Comparison of ENCODE assay signal across 8 mouse cellular contexts in genomic region chr16:96684581-96684980, GRCm38 (mm10).
DNase-seq lines count a peak whose midpoint lies in the region; ATAC-seq and TF ChIP-seq lines count a peak whose summit lies in the region.

No protein-coding gene starts in this region.

- no peak overlapping the region for H3K9ac ChIP-seq in embryonic facial prominence, embryonic 11.5 days (replicated peaks; ENCODE audit: low read length)

- 22% methylated on average over 4 of the region's 4 CpGs for WGBS in embryonic facial prominence, embryonic 11.5 days

- no peak overlapping the region for H3K27ac ChIP-seq in gastrocnemius, adult 2 months
- H3K27ac ChIP-seq in embryonic facial prominence, embryonic 11.5 days (replicated peaks; ENCODE audit: low read depth, low read length) = no peak overlapping the region

- no peaks in the 10 kb centered on the region for H3K4me1 ChIP-seq in embryonic facial prominence, embryonic 11.5 days (ENCODE audit: control insufficient read depth, insufficient read depth, low read length)

- no peaks in the 10 kb centered on the region for H3K36me3 ChIP-seq in embryonic facial prominence, embryonic 11.5 days (replicated peaks; ENCODE audit: control insufficient read depth, insufficient read depth, low read depth, low read length)

- no peaks in the 10 kb centered on the region for H3K9me3 ChIP-seq in embryonic facial prominence, embryonic 11.5 days (replicated peaks; ENCODE audit: control insufficient read depth, low read length)

- H3K4me3 ChIP-seq in gastrocnemius, adult 2 months = no peak overlapping the region
- H3K4me3 ChIP-seq in embryonic facial prominence, embryonic 11.5 days (ENCODE audit: low read depth, low read length) = no peak overlapping the region

- no peak for ATAC-seq in embryonic facial prominence, embryonic 11.5 days (replicated peaks; ENCODE audit: insufficient number of reproducible peaks, low FRiP score, low TSS enrichment, low read depth)

- no peak for DNase-seq in gastrocnemius, adult 2 months
- DNase-seq in gastrocnemius, adult 8-10 months (ENCODE audit: low spot score in 2 of 2) = no peak
- peak; percentile 72 for DNase-seq in 3T3-L1 (ENCODE audit: low read depth, low spot score)
- peak; percentile 52 to 73 for DNase-seq in adrenal gland, postnatal 36 days
- peak; percentile 80 for DNase-seq in embryonic facial prominence, embryonic 11.5 days (ENCODE audit: low spot score)
- peak; percentile 46 for DNase-seq in induced T-regulatory cell, adult 2 months (ENCODE audit: low read depth)
- DNase-seq in lung, postnatal 10 days = peak; percentile 70
- peak; percentile 78 for DNase-seq in right cerebral cortex, postnatal 14 days

- intact Hi-C loops in gastrocnemius, adult 2 months (cut with DNase I) = no loop called here

- peak; percentile 60 for TF ChIP-seq CTCF in gastrocnemius, adult 2 months (IDR thresholded peaks at IDR 0.05)

- H3K27me3 ChIP-seq in embryonic facial prominence, embryonic 11.5 days (ENCODE audit: control insufficient read depth, insufficient read depth, low read length) = no peaks in the 10 kb centered on the region

- no peak overlapping the region for H3K4me2 ChIP-seq in embryonic facial prominence, embryonic 11.5 days (ENCODE audit: low read depth, low read length)

Comparison
In these comparisons a context has a peak if more than half of its experiments do, and no peak if none do; other contexts are left out.
1. DNase-seq: peak in 3T3-L1 (single experiment), adrenal gland, postnatal 36 days (2 of 2), embryonic facial prominence, embryonic 11.5 days (single experiment), induced T-regulatory cell, adult 2 months (single experiment), lung, postnatal 10 days (single experiment) and right cerebral cortex, postnatal 14 days (single experiment); none in gastrocnemius, adult 2 months (single experiment) and gastrocnemius, adult 8-10 months (0 of 2).